Mouse (Mus musculus): ENCODE measurements around the gene Kdm4c. TPM values are rescaled to one million over a fixed set of nuclear protein-coding genes. Genes with fewer than 3 reads are reported as not detected.
"Not testable (repeated sequence)": the region's sequence is repeated elsewhere in the genome, so short reads cannot be mapped to it uniquely, and the experiment has no call there.

Kdm4c gene
- 15.8 and 15.9 TPM in 2 replicates for polyA plus RNA-seq (2015; fragmentation: Nextera tagmentation; extraction: Ambion mirVana)

- Histone ChIP-seq H3K4me2 (no peak within 1 kb of the TSS), H3K9ac (replicated peaks) (no peak within 1 kb of the TSS), H3K9me3 (replicated peaks) (no peaks in the 10 kb centered on the region), H3K36me3 (no peaks in the 10 kb centered on the region), H3K4me1 (no peaks in the 10 kb centered on the region), H3K4me3 (replicated peaks) (no peak within 1 kb of the TSS), H3K27me3 (replicated peaks) (no peaks in the 10 kb centered on the region), H3K27ac (replicated peaks) (no peak within 1 kb of the TSS)
- WGBS, result 94% methylated on average over 1 of the region's 1 CpGs
- ATAC-seq (ENCODE audit: low FRiP score), result no peak
Measured at GRCm38 (mm10) chr4:74242176-74242575, at the start of gene Kdm4c. Gene Kdm4c, plus strand, starts transcription at chr4:74242497.

GRCm38 (mm10) chr4:74201281-74201811, 41.0 kb upstream of the Kdm4c start:
- Histone ChIP-seq H3K9ac (replicated peaks) (no peak overlapping the region), H3K9me3 (replicated peaks) (no peaks in the 10 kb centered on the region), H3K36me3 (no peaks in the 10 kb centered on the region), H3K27me3 (replicated peaks) (no peaks in the 10 kb centered on the region), H3K4me2 (no peak overlapping the region), H3K4me1 (no peaks in the 10 kb centered on the region), H3K4me3 (replicated peaks) (no peak overlapping the region), H3K27ac (replicated peaks) (no peak overlapping the region)
- ATAC-seq (ENCODE audit: low FRiP score), result no peak

GRCm38 (mm10) chr4:74221780-74222179, 20.5 kb upstream of the Kdm4c start:
- not testable (repeated sequence) for H3K9me3 ChIP-seq (replicated peaks); H3K4me1 ChIP-seq; ATAC-seq (ENCODE audit: low FRiP score); H3K4me3 ChIP-seq (replicated peaks); H3K36me3 ChIP-seq; H3K4me2 ChIP-seq; H3K27me3 ChIP-seq (replicated peaks); H3K27ac ChIP-seq (replicated peaks); H3K9ac ChIP-seq (replicated peaks)
- 95% methylated on average over 1 of the region's 1 CpGs for WGBS

- ATAC-seq (ENCODE audit: low FRiP score), result no peak
Measured at GRCm38 (mm10) chr4:74222360-74222759, 19.9 kb upstream of the Kdm4c start.

DNA sequence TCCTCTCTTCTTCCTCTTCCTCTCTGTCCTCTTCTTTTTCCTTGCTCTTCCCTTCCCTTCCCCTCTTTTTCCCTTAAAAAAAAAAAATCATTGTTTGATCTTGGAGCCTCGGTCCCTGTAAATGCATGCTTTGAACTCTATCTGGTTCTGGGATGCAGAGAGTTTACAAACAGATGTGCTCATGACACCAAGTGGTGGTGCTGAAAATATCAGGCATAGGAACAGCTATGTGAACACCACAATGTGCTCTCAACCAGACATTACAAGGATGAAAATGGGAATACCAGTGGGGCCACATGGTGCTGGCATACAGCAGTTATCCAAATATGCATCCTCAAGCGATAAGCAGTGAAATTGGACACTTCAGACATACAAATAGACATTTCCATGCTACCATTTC, 18.1 kb upstream of the Kdm4c start:
- no peaks in the 10 kb centered on the region for H3K4me1 ChIP-seq
- no peaks in the 10 kb centered on the region for H3K9me3 ChIP-seq (replicated peaks)
- no peak; the same call in 1 of the 2 replicates for ATAC-seq (ENCODE audit: low FRiP score)
- 77% methylated on average over 2 of the region's 2 CpGs for WGBS
- no peaks in the 10 kb centered on the region for H3K36me3 ChIP-seq
- H3K27me3 ChIP-seq (replicated peaks), result no peaks in the 10 kb centered on the region
- no peak overlapping the region for H3K9ac ChIP-seq (replicated peaks)
- H3K4me3 ChIP-seq (replicated peaks), result no peak overlapping the region
- H3K4me2 ChIP-seq, result no peak overlapping the region
- no peak overlapping the region for H3K27ac ChIP-seq (replicated peaks)

More at GRCm38 (mm10) chr4:74222360-74222759, 19.9 kb upstream of the Kdm4c start:
- 39% methylated on average over 3 of the region's 3 CpGs for WGBS
- Histone ChIP-seq H3K4me3 (replicated peaks) (no peak overlapping the region), H3K9ac (replicated peaks) (no peak overlapping the region), H3K9me3 (replicated peaks) (no peaks in the 10 kb centered on the region), H3K27ac (replicated peaks) (no peak overlapping the region), H3K4me2 (no peak overlapping the region), H3K27me3 (replicated peaks) (no peaks in the 10 kb centered on the region), H3K4me1 (no peaks in the 10 kb centered on the region), H3K36me3 (no peaks in the 10 kb centered on the region)

DNA sequence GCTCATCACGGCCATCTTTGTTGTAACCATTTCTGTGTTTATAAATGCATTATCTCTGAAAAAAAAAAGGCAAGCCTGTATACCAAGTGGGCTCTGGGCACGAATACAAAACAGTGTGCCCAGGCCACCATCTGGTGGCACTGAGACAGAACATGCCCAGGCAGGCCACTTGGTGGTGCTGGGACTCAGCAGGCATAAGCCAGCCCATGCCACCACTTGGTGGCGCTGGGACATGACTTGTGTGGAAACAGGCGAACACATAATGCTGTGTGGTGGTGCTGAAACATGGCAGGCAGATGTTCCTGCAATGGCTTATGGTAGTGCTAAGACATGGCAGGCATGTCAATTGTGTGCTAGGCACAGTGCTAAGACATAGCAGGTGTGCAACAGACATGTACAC, 11.3 kb upstream of the Kdm4c start:
- no peak for ATAC-seq (ENCODE audit: low FRiP score)
- Histone ChIP-seq H3K9ac (replicated peaks) (no peak overlapping the region), H3K4me3 (replicated peaks) (no peak overlapping the region), H3K4me1 (no peaks in the 10 kb centered on the region), H3K9me3 (replicated peaks) (no peaks in the 10 kb centered on the region), H3K4me2 (no peak overlapping the region), H3K36me3 (no peaks in the 10 kb centered on the region), H3K27me3 (replicated peaks) (no peaks in the 10 kb centered on the region), H3K27ac (replicated peaks) (no peak overlapping the region)
- 85% methylated on average over 4 of the region's 4 CpGs for WGBS

DNA sequence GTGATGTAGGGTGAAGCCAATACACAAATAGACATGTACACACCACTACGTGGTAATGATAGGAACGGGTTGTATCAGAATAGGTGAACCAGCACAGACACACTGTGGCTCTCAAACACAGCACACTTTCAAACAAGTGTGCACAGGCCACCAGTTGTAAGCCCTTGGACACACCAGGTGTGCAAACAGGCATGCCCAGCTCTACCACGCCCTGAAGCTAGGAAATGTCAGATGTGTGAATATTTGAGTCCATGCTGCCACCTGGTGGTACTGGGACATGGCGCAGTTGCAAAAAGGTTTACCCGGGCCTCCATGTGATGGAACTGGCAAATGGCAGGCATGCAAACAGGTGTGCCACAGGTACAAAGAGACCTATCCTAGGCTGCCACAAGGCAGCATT, 10.9 kb upstream of the Kdm4c start:
- ATAC-seq (ENCODE audit: low FRiP score), result no peak
- Histone ChIP-seq H3K36me3 (no peaks in the 10 kb centered on the region), H3K9me3 (replicated peaks) (no peaks in the 10 kb centered on the region), H3K27ac (replicated peaks) (no peak overlapping the region), H3K4me3 (replicated peaks) (no peak overlapping the region), H3K27me3 (replicated peaks) (no peaks in the 10 kb centered on the region), H3K4me2 (no peak overlapping the region), H3K9ac (replicated peaks) (no peak overlapping the region), H3K4me1 (no peaks in the 10 kb centered on the region)
- WGBS, result 70% methylated on average over 5 of the region's 5 CpGs

DNA sequence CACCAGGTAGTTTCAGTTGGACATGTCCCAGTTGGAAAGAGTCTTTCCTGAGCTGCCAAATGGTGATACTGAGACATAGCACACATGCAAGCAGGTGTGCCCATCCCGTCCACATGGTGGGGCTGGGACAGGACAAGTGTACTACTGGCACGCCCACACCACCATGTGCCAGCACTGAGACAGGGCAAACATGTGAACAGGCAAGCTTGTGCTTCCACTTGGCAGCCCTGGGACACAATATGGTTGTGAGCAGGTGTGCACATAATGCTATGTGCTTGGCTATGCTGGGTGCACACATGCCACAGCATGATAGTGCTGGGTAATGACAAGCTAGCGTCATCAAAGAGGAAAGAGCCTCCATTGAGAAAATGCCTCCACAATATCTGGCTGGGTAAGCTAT, 8.8 kb upstream of the Kdm4c start:
- ATAC-seq (ENCODE audit: low FRiP score), result no peak
- no peaks in the 10 kb centered on the region for H3K27me3 ChIP-seq (replicated peaks)
- H3K4me2 ChIP-seq, result no peak overlapping the region
- no peaks in the 10 kb centered on the region for H3K9me3 ChIP-seq (replicated peaks)
- no peak overlapping the region for H3K27ac ChIP-seq (replicated peaks)
- no peak overlapping the region for H3K4me3 ChIP-seq (replicated peaks)
- WGBS, result 89% methylated on average over 3 of the region's 3 CpGs
- no peaks in the 10 kb centered on the region for H3K4me1 ChIP-seq
- no peak overlapping the region for H3K9ac ChIP-seq (replicated peaks)
- H3K36me3 ChIP-seq, result no peaks in the 10 kb centered on the region

DNA sequence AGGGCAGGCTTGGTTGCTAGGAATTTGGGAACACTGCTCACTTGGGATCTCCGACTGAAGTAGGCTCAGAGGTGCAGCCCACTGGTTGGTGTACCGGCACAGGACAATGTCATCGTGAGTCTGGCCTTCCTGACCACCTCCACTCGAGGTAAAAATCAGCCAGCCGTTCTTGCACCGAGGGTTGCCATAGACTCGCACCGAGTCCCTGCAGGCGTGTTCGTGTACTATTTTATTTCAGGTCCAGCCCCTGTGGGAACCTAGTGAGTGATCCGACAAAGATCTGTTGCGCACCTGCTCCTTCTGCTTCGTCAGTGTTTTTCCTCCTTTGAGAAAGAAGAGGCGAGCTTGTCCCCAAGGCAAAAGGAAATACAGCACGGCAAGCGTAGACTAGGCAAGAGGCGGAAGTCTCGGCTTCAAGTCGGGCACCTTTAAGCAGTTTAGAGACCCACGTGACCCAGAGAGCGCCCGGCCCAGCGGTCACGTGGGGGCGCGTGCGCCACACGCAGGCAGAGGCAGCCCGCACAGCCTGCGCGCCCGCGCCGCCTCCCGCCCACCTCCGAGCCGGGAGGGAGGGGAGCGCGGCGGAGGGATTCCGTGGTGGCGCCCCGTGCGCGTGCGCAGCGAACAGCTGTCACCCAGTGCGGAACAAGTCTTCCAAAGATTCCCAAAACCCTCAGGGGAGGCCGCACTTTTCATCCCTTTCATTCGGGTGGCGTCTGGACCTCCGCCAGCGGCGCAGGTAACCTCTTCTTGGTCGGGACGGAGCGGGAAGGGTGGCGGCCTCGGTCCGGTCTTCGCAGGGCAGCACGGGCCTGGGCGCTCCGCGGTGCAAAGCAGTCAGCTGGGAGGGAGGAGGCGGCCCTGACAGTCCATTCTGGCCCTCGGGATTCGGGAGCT, 9.3 kb downstream of the Kdm4c start:
- Histone ChIP-seq H3K4me3 (replicated peaks) (peak overlapping the region; percentile 75), H3K36me3 (no peaks in the 10 kb centered on the region), H3K4me2 (peak overlapping the region; percentile 76), H3K9ac (replicated peaks) (peak overlapping the region; percentile 88), H3K4me1 (peaks cover 21% of the 10 kb centered on the region), H3K9me3 (replicated peaks) (no peaks in the 10 kb centered on the region), H3K27me3 (replicated peaks) (no peaks in the 10 kb centered on the region), H3K27ac (replicated peaks) (peak overlapping the region; percentile 89)
- WGBS, result under 1% methylated on average over 61 of the region's 68 CpGs
- ATAC-seq (ENCODE audit: low FRiP score), result peak; percentile 98

DNA sequence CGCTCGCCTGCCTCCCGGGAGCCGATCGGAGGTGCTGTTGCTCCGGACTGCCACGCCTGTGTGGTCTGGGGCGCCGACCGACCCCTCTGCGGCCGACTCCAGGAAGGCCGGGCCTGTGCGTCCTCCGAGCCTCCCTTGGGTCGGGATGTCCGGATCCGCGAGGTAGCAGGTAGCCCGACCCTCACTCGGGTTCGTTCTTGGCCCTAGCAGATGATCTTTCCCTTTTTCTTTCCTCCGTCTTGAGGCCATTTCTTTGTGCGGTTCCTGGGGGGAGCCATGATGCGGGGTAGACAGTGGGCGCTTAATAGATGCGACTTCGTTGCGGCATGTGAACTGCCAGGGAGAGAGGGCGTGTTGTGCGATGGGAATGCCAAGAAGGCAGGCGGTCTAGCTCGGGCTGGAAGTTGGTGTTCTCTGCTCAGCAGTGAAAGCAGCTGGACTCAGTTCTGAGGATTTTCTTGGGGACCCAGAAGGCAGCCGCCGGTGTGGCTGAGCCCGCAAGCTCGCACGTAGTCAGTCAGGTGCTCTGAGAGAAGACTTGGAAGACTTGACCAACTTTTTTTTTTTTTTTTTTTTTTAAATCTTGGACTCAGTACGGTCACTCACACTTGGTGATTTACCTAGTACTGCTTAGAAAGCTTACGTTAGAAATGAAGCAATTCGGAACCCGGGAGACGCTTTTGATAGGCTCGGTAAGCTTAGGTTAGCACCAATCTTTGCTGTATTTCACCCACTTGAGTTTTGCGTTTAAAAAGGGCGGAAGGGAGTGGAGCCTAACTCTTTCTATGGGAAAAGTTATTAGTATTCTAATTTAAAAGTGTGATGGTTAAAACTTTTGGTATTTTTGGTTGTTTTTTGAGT, 10.2 kb downstream of the Kdm4c start:
- peaks cover 21% of the 10 kb centered on the region for H3K4me1 ChIP-seq
- H3K27me3 ChIP-seq (replicated peaks), result no peaks in the 10 kb centered on the region
- no peaks in the 10 kb centered on the region for H3K9me3 ChIP-seq (replicated peaks)
- H3K36me3 ChIP-seq, result no peaks in the 10 kb centered on the region
- H3K27ac ChIP-seq (replicated peaks), result peak overlapping the region; percentile 89
- peak overlapping the region; percentile 75 for H3K4me3 ChIP-seq (replicated peaks)
- WGBS, result 1% methylated on average over 46 of the region's 46 CpGs
- peak overlapping the region; percentile 76 for H3K4me2 ChIP-seq
- ATAC-seq (ENCODE audit: low FRiP score), result peak; percentile 76
- peak overlapping the region; percentile 88 for H3K9ac ChIP-seq (replicated peaks)

DNA sequence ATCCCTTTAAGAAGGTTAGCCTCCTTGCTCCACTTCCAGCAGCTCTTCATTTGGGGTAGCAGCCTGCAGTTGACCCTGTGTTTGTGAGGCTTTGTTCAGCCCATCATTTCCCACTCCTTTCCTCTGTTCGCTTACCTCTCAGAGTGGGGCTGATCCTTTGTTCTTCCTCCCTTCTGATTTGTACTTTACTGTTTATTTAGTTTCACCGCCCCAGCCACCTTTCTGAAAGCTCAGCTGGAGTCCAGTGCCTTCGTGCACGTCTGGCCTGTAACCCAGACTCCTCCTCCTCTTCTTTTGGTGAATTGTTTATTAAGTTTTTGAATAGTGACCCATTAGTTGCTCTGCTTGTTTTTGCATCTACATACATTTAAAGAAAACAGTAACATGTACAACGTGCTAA, 15.6 kb downstream of the Kdm4c start:
- Histone ChIP-seq H3K4me2 (no peak overlapping the region), H3K4me3 (replicated peaks) (no peak overlapping the region), H3K9ac (replicated peaks) (no peak overlapping the region), H3K27ac (replicated peaks) (no peak overlapping the region), H3K27me3 (replicated peaks) (no peaks in the 10 kb centered on the region), H3K9me3 (replicated peaks) (no peaks in the 10 kb centered on the region), H3K36me3 (no peaks in the 10 kb centered on the region), H3K4me1 (peaks cover 20% of the 10 kb centered on the region)
- WGBS, result 20% methylated on average over 5 of the region's 5 CpGs
- no peak for ATAC-seq (ENCODE audit: low FRiP score)
